ENCODE assay signal across 11 mouse cellular contexts in the genomic region with DNA sequence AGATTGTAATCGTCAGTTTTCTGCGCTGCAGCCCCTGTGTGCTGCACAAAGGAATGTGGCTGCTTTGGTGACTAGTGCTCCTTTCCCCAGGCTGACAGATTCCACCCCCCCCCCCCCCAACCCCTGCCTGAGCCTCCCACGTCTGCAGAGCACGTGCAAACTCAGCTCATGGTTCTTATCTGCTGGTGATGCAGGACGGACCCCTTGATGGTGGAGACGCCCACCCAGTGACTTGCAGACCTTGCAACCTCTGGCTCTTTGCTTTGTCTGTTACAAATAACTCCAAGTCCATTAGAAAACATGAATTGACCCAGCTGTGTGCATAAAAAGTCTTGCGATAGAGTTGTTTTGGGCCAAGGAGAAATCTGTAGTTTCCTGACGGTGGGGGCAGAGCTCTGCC. TPM values are rescaled to one million over a fixed set of nuclear protein-coding genes. Genes with fewer than 3 reads are reported as not detected.
DNase-seq lines count a peak whose midpoint lies in the region; ATAC-seq lines count a peak whose summit lies in the region.
"Had no signal": no experiment of that assay in that cellular context is flagged by ENCODE, and none has a peak within 500 bp of the region (broad histone marks: within the 10 kb centered on the region; RNA-seq: fewer than 3 reads in every experiment).

No protein-coding gene starts in this region.

- H3K4me2 ChIP-seq in heart, embryonic 15.5 days: peak overlapping the region; percentile 17; the same call in 1 of the 2 replicates
- H3K4me2 ChIP-seq in limb, embryonic 13.5 days (replicated peaks): 0 out of 2 replicates have a peak overlapping the region, but pooled peaks have one; percentile 16
- H3K4me2 ChIP-seq in hindbrain, embryonic 14.5 days (replicated peaks): no peak overlapping the region

- H3K9me3 ChIP-seq in heart, embryonic 15.5 days (replicated peaks): no peaks in the 10 kb centered on the region
- H3K9me3 ChIP-seq in megakaryocyte, embryonic 14.5 days: no peaks in the 10 kb centered on the region
- no peaks in the 10 kb centered on the region for H3K9me3 ChIP-seq in limb, embryonic 13.5 days
- H3K9me3 ChIP-seq in hindbrain, embryonic 14.5 days (ENCODE audit: control insufficient read depth, low read length): no peaks in the 10 kb centered on the region

- no peak for ATAC-seq in heart, embryonic 15.5 days (replicated peaks; ENCODE audit: insufficient number of reproducible peaks, insufficient read depth, low FRiP score, low read depth)
- ATAC-seq in megakaryocyte, adult 5-6 weeks (ENCODE audit: poor library complexity, severe bottlenecking): no peak
- no peak for ATAC-seq in limb, embryonic 13.5 days (ENCODE audit: low FRiP score, low read depth)
- no peak for ATAC-seq in hindbrain, embryonic 14.5 days (ENCODE audit: low FRiP score)

- peak overlapping the region; percentile 9; the same call in 1 of the 2 replicates for H3K4me3 ChIP-seq in heart, embryonic 15.5 days
- peak overlapping the region; percentile 81 for H3K4me3 ChIP-seq in megakaryocyte, embryonic 14.5 days (replicated peaks)
- no peak overlapping the region for H3K4me3 ChIP-seq in limb, embryonic 13.5 days
- no peak overlapping the region for H3K4me3 ChIP-seq in hindbrain, embryonic 14.5 days (replicated peaks; ENCODE audit: low read length)

- peaks cover 8% of the 10 kb centered on the region; the same call in 1 of the 2 replicates for H3K4me1 ChIP-seq in heart, embryonic 15.5 days (replicated peaks)
- H3K4me1 ChIP-seq in megakaryocyte, embryonic 14.5 days: peaks cover 39% of the 10 kb centered on the region
- H3K4me1 ChIP-seq in limb, embryonic 13.5 days: no peaks in the 10 kb centered on the region
- H3K4me1 ChIP-seq in hindbrain, embryonic 14.5 days (replicated peaks; ENCODE audit: control insufficient read depth, insufficient read depth, low read length): no peaks in the 10 kb centered on the region

- WGBS in heart, embryonic 15.5 days: 10% methylated on average over 8 of the region's 8 CpGs
- WGBS in limb, embryonic 13.5 days: 27% methylated on average over 8 of the region's 8 CpGs
- 40% methylated on average over 8 of the region's 8 CpGs for WGBS in hindbrain, embryonic 14.5 days

- H3K36me3 ChIP-seq in heart, embryonic 15.5 days: no peaks in the 10 kb centered on the region
- no peaks in the 10 kb centered on the region for H3K36me3 ChIP-seq in megakaryocyte, embryonic 14.5 days (replicated peaks; ENCODE audit: low read length)
- H3K36me3 ChIP-seq in limb, embryonic 13.5 days: no peaks in the 10 kb centered on the region
- H3K36me3 ChIP-seq in hindbrain, embryonic 14.5 days (replicated peaks; ENCODE audit: control insufficient read depth, insufficient read depth): no peaks in the 10 kb centered on the region

- no peaks in the 10 kb centered on the region for H3K27me3 ChIP-seq in heart, embryonic 15.5 days
- no peaks in the 10 kb centered on the region for H3K27me3 ChIP-seq in megakaryocyte, embryonic 14.5 days (replicated peaks)
- H3K27me3 ChIP-seq in limb, embryonic 13.5 days: peaks cover 4% of the 10 kb centered on the region; the same call in 1 of the 2 replicates
- no peaks in the 10 kb centered on the region for H3K27me3 ChIP-seq in hindbrain, embryonic 14.5 days (ENCODE audit: control insufficient read depth, insufficient read depth, low read length)

- H3K27ac ChIP-seq in heart, embryonic 15.5 days: no peak overlapping the region
- no peak overlapping the region for H3K27ac ChIP-seq in limb, embryonic 13.5 days
- H3K27ac ChIP-seq in hindbrain, embryonic 14.5 days: no peak overlapping the region

- no peak for DNase-seq in heart, postnatal 4 days
- peak; percentile 44 for DNase-seq in yolk sac, embryonic 10.5 days (ENCODE audit: low spot score)
- DNase-seq in ovary, postnatal 36 days (ENCODE audit: low spot score): no peak
- DNase-seq in hindbrain, embryonic 14.5 days (ENCODE audit: low spot score): no peak
- DNase-seq: cerebellum, adult 11 months; gastrocnemius, postnatal 14 days; layer of hippocampus, adult 9-11 months had no signal

- no peak overlapping the region for H3K9ac ChIP-seq in heart, embryonic 15.5 days
- H3K9ac ChIP-seq in limb, embryonic 13.5 days: no peak overlapping the region
- no peak overlapping the region for H3K9ac ChIP-seq in hindbrain, embryonic 14.5 days

RNA-seq across cellular contexts. Expression of gene Plac8, which starts 1.3 kb away (rescaled TPM):
- polyA plus RNA-seq in heart, embryonic 15.5 days (2015; fragmentation: Nextera tagmentation; extraction: Ambion mirVana): 7.7 and 38.2 TPM in 2 replicates
- 1 to 10 TPM; 2.8 to 3.0 TPM for total RNA-seq in heart, postnatal 4 days (2021)
- polyA plus RNA-seq in megakaryocyte, embryonic 14.5 days (2012; ENCODE audit: insufficient read depth, low replicate concordance): 6.4 TPM in 1 of 2 replicates, not detected in the other
- total RNA-seq in megakaryocyte, adult 5-6 weeks (2015): 1,942 and 2,045 TPM in 2 replicates
- 1,369 and 1,731 TPM in 2 replicates for total RNA-seq in megakaryocyte, adult 5-6 weeks (2017)
- 4.5 and 6.0 TPM in 2 replicates for polyA plus RNA-seq in limb, embryonic 13.5 days (2015; fragmentation: Nextera tagmentation; extraction: Ambion mirVana)
- 0.60 and 1.4 TPM in 2 replicates for polyA plus RNA-seq in hindbrain, embryonic 14.5 days (2014; fragmentation: Nextera tagmentation; extraction: Ambion mirVana)

RNA-seq across cellular contexts. Expression of gene Cops4, which starts 52.6 kb away (rescaled TPM):
- polyA plus RNA-seq in heart, embryonic 15.5 days (2015; fragmentation: Nextera tagmentation; extraction: Ambion mirVana): 134 and 137 TPM in 2 replicates
- 10 to 100 TPM; 91.8 to 92.3 TPM for total RNA-seq in heart, postnatal 4 days (2021)
- 2.9 and 14.4 TPM in 2 replicates for polyA plus RNA-seq in megakaryocyte, embryonic 14.5 days (2012; ENCODE audit: insufficient read depth, low replicate concordance)
- 45.6 and 56.6 TPM in 2 replicates for total RNA-seq in megakaryocyte, adult 5-6 weeks (2015)
- total RNA-seq in megakaryocyte, adult 5-6 weeks (2017): 81.4 and 81.5 TPM in 2 replicates
- polyA plus RNA-seq in limb, embryonic 13.5 days (2015; fragmentation: Nextera tagmentation; extraction: Ambion mirVana): 225 and 235 TPM in 2 replicates
- 189 and 190 TPM in 2 replicates for polyA plus RNA-seq in hindbrain, embryonic 14.5 days (2014; fragmentation: Nextera tagmentation; extraction: Ambion mirVana)

Comparison
In these comparisons a context has a peak if more than half of its experiments do, and no peak if none do; other contexts are left out.
1. H3K4me3 ChIP-seq: peak in heart, embryonic 15.5 days (single experiment) and megakaryocyte, embryonic 14.5 days (single experiment); none in limb, embryonic 13.5 days (single experiment) and hindbrain, embryonic 14.5 days (single experiment).